Mouse (Mus musculus): ENCODE measurements around the gene Gtdc1. TPM values are rescaled to one million over a fixed set of nuclear protein-coding genes. Genes with fewer than 3 reads are reported as not detected.

Gtdc1 gene
- polyA plus RNA-seq, 1 experiment from 2014 or later = 13.4 TPM

- 17% methylated on average over 5 of the region's 5 CpGs for WGBS
- ATAC-seq (ENCODE audit: low FRiP score) = 0 out of 2 replicates have a peak, but pooled peaks have one; percentile 30
- Histone ChIP-seq H3K4me2 (no peak overlapping the region), H3K4me3 (ENCODE audit: low read depth, low read length) (no peak overlapping the region), H3K27me3 (ENCODE audit: control insufficient read depth, insufficient read depth, low read length) (no peaks in the 10 kb centered on the region), H3K4me1 (ENCODE audit: control insufficient read depth, insufficient read depth, low read length) (peaks cover 26% of the 10 kb centered on the region), H3K36me3 (ENCODE audit: control insufficient read depth, insufficient read depth, low read length) (no peaks in the 10 kb centered on the region), H3K27ac (ENCODE audit: low read depth, low read length) (no peak overlapping the region), H3K9me3 (ENCODE audit: control insufficient read depth, low read length) (no peaks in the 10 kb centered on the region), H3K9ac (ENCODE audit: low read length) (no peak overlapping the region)
- DNase-seq (ENCODE audit: low spot score, missing footprints) = peak; percentile 88
Observed at GRCm38 (mm10) chr2:44525187-44525919, 402.1 kb downstream of the Gtdc1 start.

- H3K4me2 ChIP-seq = no peak overlapping the region
- no peak overlapping the region for H3K27ac ChIP-seq (ENCODE audit: low read depth, low read length)
- no peaks in the 10 kb centered on the region for H3K9me3 ChIP-seq (ENCODE audit: control insufficient read depth, low read length)
- H3K4me3 ChIP-seq (ENCODE audit: low read depth, low read length) = no peak overlapping the region
- H3K36me3 ChIP-seq (ENCODE audit: control insufficient read depth, insufficient read depth, low read length) = no peaks in the 10 kb centered on the region
- WGBS = 84% methylated on average over 3 of the region's 3 CpGs
- no peak overlapping the region for H3K9ac ChIP-seq (ENCODE audit: low read length)
- H3K27me3 ChIP-seq (ENCODE audit: control insufficient read depth, insufficient read depth, low read length) = no peaks in the 10 kb centered on the region
- ATAC-seq (ENCODE audit: low FRiP score) (no peak), DNase-seq (ENCODE audit: low spot score, missing footprints) (no peak)
- peaks cover 6% of the 10 kb centered on the region; the same call in 1 of the 2 replicates for H3K4me1 ChIP-seq (ENCODE audit: control insufficient read depth, insufficient read depth, low read length)
Observed at GRCm38 (mm10) chr2:44519236-44519635, 408.2 kb downstream of the Gtdc1 start.

DNA sequence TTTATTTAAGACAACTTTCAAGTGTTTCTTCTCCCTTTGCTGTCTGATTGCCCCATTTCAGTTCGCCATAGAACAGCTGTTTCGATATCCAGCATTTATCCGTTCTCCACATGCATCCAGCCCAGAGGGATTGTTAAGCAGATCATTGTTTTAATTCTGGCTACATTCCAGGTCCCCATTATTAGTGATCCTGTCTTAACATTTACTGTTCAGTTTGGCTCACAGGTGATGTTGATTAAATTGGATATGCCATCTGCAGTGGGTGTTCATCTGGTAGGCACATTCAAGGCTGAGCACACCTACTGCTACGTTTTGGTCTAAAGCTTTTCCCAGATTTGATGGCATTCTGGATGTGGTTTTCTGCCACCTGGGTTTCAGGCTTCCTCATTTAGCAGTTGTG, 409.4 kb downstream of the Gtdc1 start:
- WGBS = 92% methylated on average over 4 of the region's 4 CpGs
- Histone ChIP-seq H3K4me1 (ENCODE audit: control insufficient read depth, insufficient read depth, low read length) (no peaks in the 10 kb centered on the region), H3K9me3 (ENCODE audit: control insufficient read depth, low read length) (no peaks in the 10 kb centered on the region), H3K4me3 (ENCODE audit: low read depth, low read length) (no peak overlapping the region), H3K27ac (ENCODE audit: low read depth, low read length) (no peak overlapping the region), H3K27me3 (ENCODE audit: control insufficient read depth, insufficient read depth, low read length) (no peaks in the 10 kb centered on the region), H3K4me2 (no peak overlapping the region), H3K9ac (ENCODE audit: low read length) (no peak overlapping the region), H3K36me3 (ENCODE audit: control insufficient read depth, insufficient read depth, low read length) (no peaks in the 10 kb centered on the region)
- ATAC-seq (ENCODE audit: low FRiP score) = no peak
- DNase-seq (ENCODE audit: low spot score, missing footprints) = no peak

Other genes with a start within 250 kb of the Gtdc1 start
- gene Zeb2, start 189.7 kb upstream of the Gtdc1 start, polyA plus RNA-seq (2014; fragmentation: Nextera tagmentation; extraction: Ambion mirVana) = 61.2 and 69.9 TPM in 2 replicates

All from midbrain, embryonic 11.5 days (tissue).